Mouse (Mus musculus) hindbrain, postnatal 0 days (tissue): Measurements from ENCODE around the gene Lmx1a. TPM values are rescaled to one million over a fixed set of nuclear protein-coding genes. Genes with fewer than 3 reads are reported as not detected.

Experiments used
- ATAC-seq: fragments of 200-750 bp; cut with Nextera tagmentation; 2 replicates; pipeline ENCODE4 v1.8.0; 2017; ENCODE audit warnings: mild to moderate bottlenecking, moderate TSS enrichment, moderate library complexity
- DNase-seq: peaks from one replicate; pipeline ENCODE4 v3.0.0-alpha.2; 2015; ENCODE audit warnings: low spot score
- H3K27ac ChIP-seq: fragments of 300-500 bp; sonication (generic); 2 replicates; pipeline ENCODE4 v1.5.1; 2014; ENCODE audit warnings: mild to moderate bottlenecking
- H3K27me3 ChIP-seq: fragments of 300-500 bp; sonication (generic); 2 replicates; pipeline ENCODE4 v1.6.1; 2014; ENCODE audit warnings: low read length, mixed read lengths; ENCODE audit not compliant: insufficient read depth
- H3K36me3 ChIP-seq: fragments of 300-500 bp; sonication (generic); 2 replicates; pipeline ENCODE4 v1.6.1; 2014; ENCODE audit warnings: low read length, mixed read lengths; ENCODE audit not compliant: insufficient read depth
- H3K4me1 ChIP-seq: fragments of 300-500 bp; sonication (generic); 2 replicates; pipeline ENCODE4 v1.6.1; 2014; ENCODE audit warnings: antibody characterized with exemption, low read length, mixed read lengths; ENCODE audit not compliant: insufficient read depth
- H3K4me2 ChIP-seq: fragments of 300-500 bp; sonication (generic); 2 replicates; pipeline ENCODE4 v1.6.1; 2014; ENCODE audit warnings: low read depth, mild to moderate bottlenecking, low read length, moderate library complexity, mixed read lengths
- H3K4me3 ChIP-seq: fragments of 300-500 bp; sonication (generic); 2 replicates; pipeline ENCODE4 v1.5.1; 2014; ENCODE audit warnings: low read length
- H3K9ac ChIP-seq: fragments of 300-500 bp; sonication (generic); replicated peaks from 2 replicates; pipeline ENCODE4 v1.6.1; 2014; ENCODE audit warnings: mild to moderate bottlenecking, low read length, moderate library complexity, mixed read lengths
- H3K9me3 ChIP-seq: fragments of 300-500 bp; sonication (generic); 2 replicates; pipeline ENCODE4 v1.6.1; 2016; ENCODE audit warnings: low read length, mixed read lengths
- CTCF ChIP-seq: IDR thresholded peaks from 2 replicates; pipeline ENCODE4 v1.5.1; 2016; ENCODE audit warnings: antibody characterized with exemption, control low read depth, low read depth
- WGBS: fragments of 180-500 bp; shearing (Covaris S2); extraction: QIAGEN DNeasy Blood & Tissue Kit; methylation state at CpG from one replicate; pipeline ENCODE4 v1.1.7; 2014; 5-methylcytosine and 5-hydroxymethylcytosine counted together
- polyA plus RNA-seq: library from polyadenylated mRNA; unstranded; fragments of >200 nt; fragmentation: Nextera tagmentation; extraction: Ambion mirVana; gene quantifications from 2 replicates; pipeline ENCODE4 v1.2.1, GENCODE M21; 2015
- total RNA-seq: library from RNA; depleted of rRNA; stranded (reverse); fragments of >200 nt; gene quantifications from 2 replicates; pipeline ENCODE4 v1.2.3, GENCODE M21; 2014

The Lmx1a gene
- total and polyA plus RNA-seq, 2 experiments from 2014 or later = 5.7 to 12.5 TPM

- Histone ChIP-seq H3K36me3 (no peaks in the 10 kb centered on the region), H3K9ac (peak overlapping the region; percentile 21; the same call in 1 of the 2 replicates), H3K27me3 (peaks cover 5% of the 10 kb centered on the region; the same call in 1 of the 2 replicates), H3K4me1 (peaks cover 3% of the 10 kb centered on the region; the same call in 1 of the 2 replicates), H3K9me3 (no peaks in the 10 kb centered on the region), H3K27ac (no peak overlapping the region), H3K4me2 (peak overlapping the region; percentile 64), H3K4me3 (peak overlapping the region; percentile 31)
- peak; percentile 88 for ATAC-seq
- TF ChIP-seq CTCF = no peak
- no peak for DNase-seq
- WGBS = 2% methylated on average over 19 of the region's 19 CpGs
These were observed 27.9 kb upstream of the Lmx1a start for GRCm38 (mm10) chr1:167661123-167661522.

- ATAC-seq (no peak), DNase-seq (no peak)
- Histone ChIP-seq H3K27ac (no peak overlapping the region), H3K36me3 (no peaks in the 10 kb centered on the region), H3K27me3 (peaks cover 5% of the 10 kb centered on the region; the same call in 1 of the 2 replicates), H3K4me1 (peaks cover 3% of the 10 kb centered on the region; the same call in 1 of the 2 replicates), H3K4me2 (no peak overlapping the region), H3K4me3 (no peak overlapping the region), H3K9ac (no peak overlapping the region), H3K9me3 (no peaks in the 10 kb centered on the region)
- 57% methylated on average over 5 of the region's 5 CpGs for WGBS
- TF ChIP-seq CTCF = no peak
These were observed 25.9 kb upstream of the Lmx1a start for GRCm38 (mm10) chr1:167663136-167663535.

- H3K9ac ChIP-seq = no peak overlapping the region
- no peaks in the 10 kb centered on the region for H3K36me3 ChIP-seq
- no peak overlapping the region for H3K27ac ChIP-seq
- WGBS = 36% methylated on average over 6 of the region's 6 CpGs
- H3K4me2 ChIP-seq = no peak overlapping the region
- H3K4me1 ChIP-seq = no peaks in the 10 kb centered on the region
- DNase-seq (peak; percentile 74), ATAC-seq (peak; percentile 49)
- H3K27me3 ChIP-seq = 0 out of 2 replicates have a peak, but pooled peaks cover 17% of the 10 kb centered on the region
- H3K4me3 ChIP-seq = no peak overlapping the region
- TF ChIP-seq CTCF = peak; percentile 86
- no peaks in the 10 kb centered on the region for H3K9me3 ChIP-seq
These were observed 19.2 kb upstream of the Lmx1a start for GRCm38 (mm10) chr1:167669796-167670195.

- DNase-seq (no peak), ATAC-seq (no peak)
- 31% methylated on average over 17 of the region's 17 CpGs for WGBS
- no peaks in the 10 kb centered on the region for H3K36me3 ChIP-seq
- H3K27me3 ChIP-seq = 0 out of 2 replicates have a peak, but pooled peaks cover 17% of the 10 kb centered on the region
- no peaks in the 10 kb centered on the region for H3K4me1 ChIP-seq
- H3K9ac ChIP-seq = no peak overlapping the region
- no peak overlapping the region for H3K27ac ChIP-seq
- H3K4me2 ChIP-seq = no peak overlapping the region
- no peak for TF ChIP-seq CTCF
- no peak overlapping the region for H3K4me3 ChIP-seq
- H3K9me3 ChIP-seq = no peaks in the 10 kb centered on the region
These were observed 16.5 kb upstream of the Lmx1a start for GRCm38 (mm10) chr1:167672433-167672987.

GRCm38 (mm10) chr1:167679061-167679460 is 10.0 kb upstream of the Lmx1a start:
- DNase-seq (no peak), ATAC-seq (no peak)
- peaks cover 8% of the 10 kb centered on the region; the same call in 1 of the 2 replicates for H3K9me3 ChIP-seq
- H3K27ac ChIP-seq = no peak overlapping the region
- no peaks in the 10 kb centered on the region for H3K36me3 ChIP-seq
- no peak overlapping the region for H3K9ac ChIP-seq
- H3K4me3 ChIP-seq = no peak overlapping the region
- TF ChIP-seq CTCF = no peak
- WGBS = 95% methylated on average over 6 of the region's 6 CpGs
- no peaks in the 10 kb centered on the region for H3K27me3 ChIP-seq
- H3K4me2 ChIP-seq = no peak overlapping the region
- no peaks in the 10 kb centered on the region for H3K4me1 ChIP-seq

GRCm38 (mm10) chr1:167688001-167688346 is 1.1 kb upstream of the Lmx1a start:
- Histone ChIP-seq H3K9ac (0 out of 2 replicates have a peak overlapping the region, but pooled peaks have one; percentile 46), H3K9me3 (0 out of 2 replicates have a peak, but pooled peaks cover 4% of the 10 kb centered on the region), H3K4me1 (peaks cover 8% of the 10 kb centered on the region; the same call in 1 of the 2 replicates), H3K27ac (no peak overlapping the region), H3K4me2 (peak overlapping the region; percentile 68), H3K4me3 (peak overlapping the region; percentile 46), H3K36me3 (no peaks in the 10 kb centered on the region), H3K27me3 (peaks cover 64% of the 10 kb centered on the region)
- no peak for DNase-seq
- no peak for TF ChIP-seq CTCF
- WGBS = 0% methylated on average over 8 of the region's 8 CpGs
- ATAC-seq = no peak
